Mouse (Mus musculus) ES-Bruce4 (cell line): ENCODE data around the gene Copz1. TPM values are rescaled to one million over a fixed set of nuclear protein-coding genes. Genes with fewer than 3 reads are reported as not detected.
A peak's percentile ranks its signal among the peaks of the same experiment; 100 is the strongest.

Experiments used
- H3K27ac ChIP-seq: 2 replicates; pipeline ENCODE4 v1.5.1; 2012; ENCODE audit warnings: low read length, inconsistent platforms; ENCODE audit not compliant: insufficient read depth
- H3K27me3 ChIP-seq: 2 replicates; pipeline ENCODE4 v1.6.1; 2012; ENCODE audit warnings: mild to moderate bottlenecking, low read length, inconsistent platforms; ENCODE audit not compliant: control insufficient read depth, poor library complexity, insufficient read depth, severe bottlenecking
- H3K36me3 ChIP-seq: 2 replicates; pipeline ENCODE4 v1.6.1; 2012; ENCODE audit warnings: inconsistent platforms, mild to moderate bottlenecking, low read length, moderate library complexity; ENCODE audit not compliant: control insufficient read depth, poor library complexity, insufficient read depth, severe bottlenecking
- H3K4me1 ChIP-seq: one replicate; pipeline ENCODE4 v1.8.1; 2011; ENCODE audit warnings: low read length; ENCODE audit not compliant: control insufficient read depth, insufficient read depth
- H3K4me3 ChIP-seq: 2 replicates; pipeline ENCODE4 v1.5.1; 2011; ENCODE audit warnings: low read depth, mild to moderate bottlenecking, low read length
- H3K9ac ChIP-seq: 2 replicates; pipeline ENCODE4 v1.6.1; 2012; ENCODE audit warnings: low read depth, mild to moderate bottlenecking, inconsistent platforms; ENCODE audit not compliant: poor library complexity, severe bottlenecking
- H3K9me3 ChIP-seq: replicated peaks from 2 replicates; pipeline ENCODE4 v1.6.1; 2012; ENCODE audit warnings: mild to moderate bottlenecking, low read length, inconsistent platforms; ENCODE audit not compliant: control insufficient read depth, poor library complexity, insufficient read depth, severe bottlenecking
- CTCF ChIP-seq: IDR thresholded peaks from one replicate; pipeline ENCODE4 v1.8.1; 2011; ENCODE audit warnings: low read depth, low read length
- EP300 ChIP-seq: IDR thresholded peaks from 2 replicates; pipeline ENCODE4 v1.6.1; 2011; ENCODE audit warnings: low read depth, low read length; ENCODE audit not compliant: insufficient read depth
- POLR2A ChIP-seq: IDR thresholded peaks from one replicate; pipeline ENCODE4 v1.8.1; 2011; ENCODE audit warnings: low read length; ENCODE audit not compliant: insufficient read depth
- polyA plus RNA-seq: library from polyadenylated mRNA; stranded (reverse); fragments of >200 nt; gene quantifications from 2 replicates; pipeline ENCODE4 v1.2.4, GENCODE M21; 2011; ENCODE audit warnings: low read depth; ENCODE audit not compliant: missing spikeins, insufficient read depth, insufficient read length

Copz1 gene
- polyA plus RNA-seq, 1 experiment: 140 TPM

- H3K4me3 ChIP-seq: peak overlapping the region; percentile 82
- H3K36me3 ChIP-seq: peaks cover 5% of the 10 kb centered on the region
- H3K9ac ChIP-seq: peak overlapping the region; percentile 90
- no peaks in the 10 kb centered on the region for H3K27me3 ChIP-seq
- H3K27ac ChIP-seq: no peak overlapping the region
- no peak for TF ChIP-seq CTCF
- TF ChIP-seq EP300: no peak
- no peak for TF ChIP-seq POLR2A
- H3K4me1 ChIP-seq: peaks cover 7% of the 10 kb centered on the region
- H3K9me3 ChIP-seq: no peaks in the 10 kb centered on the region
Measured at GRCm38 (mm10) chr15:103322396-103322795, 49.9 kb downstream of the Copz1 start.

- Histone ChIP-seq H3K9me3 (no peaks in the 10 kb centered on the region), H3K27ac (no peak overlapping the region), H3K4me3 (peak overlapping the region; percentile 82), H3K27me3 (no peaks in the 10 kb centered on the region), H3K4me1 (peaks cover 7% of the 10 kb centered on the region), H3K9ac (peak overlapping the region; percentile 90), H3K36me3 (peaks cover 3% of the 10 kb centered on the region)
- TF ChIP-seq CTCF (no peak), EP300 (no peak), POLR2A (no peak)
Measured at GRCm38 (mm10) chr15:103323070-103323454, 50.5 kb downstream of the Copz1 start.

DNA sequence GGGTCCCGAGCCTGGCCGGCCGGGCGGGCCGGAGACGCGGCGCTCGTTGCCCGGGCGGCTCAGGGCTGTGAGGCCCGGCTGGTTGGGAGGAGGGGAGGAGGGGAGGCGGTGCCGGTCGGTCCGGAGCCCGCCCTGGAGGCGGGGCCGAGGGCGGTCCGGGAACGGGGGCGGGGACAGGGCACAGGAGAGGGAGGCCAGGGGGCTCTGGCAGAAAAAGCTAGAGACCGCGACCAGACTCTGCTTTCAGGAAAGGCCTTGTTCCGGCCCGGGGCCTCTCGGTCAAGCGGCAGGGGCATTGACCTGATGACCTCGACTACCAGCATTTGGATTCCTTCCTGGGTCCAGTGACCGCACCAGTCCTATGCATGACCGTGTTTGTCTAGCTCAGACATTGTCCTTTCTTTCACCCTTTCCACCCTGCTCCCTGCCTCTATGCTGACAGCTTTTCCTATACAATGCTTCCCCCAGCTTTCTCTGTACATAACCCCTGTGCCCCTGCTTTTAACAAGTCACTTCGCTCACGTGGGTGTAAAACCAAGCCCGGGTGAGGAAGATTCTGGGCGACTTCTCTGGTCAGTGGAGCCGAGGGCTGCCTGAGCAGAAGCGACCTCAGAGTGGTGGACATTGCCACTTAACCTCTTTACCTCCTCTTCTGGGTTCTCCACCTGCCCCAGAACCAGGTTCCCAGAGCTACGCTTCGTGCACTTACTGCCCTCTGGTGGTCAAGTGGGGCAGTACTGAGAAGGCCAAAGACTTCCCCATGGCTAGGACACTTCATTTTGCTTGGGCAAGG is 51.1 kb downstream of the Copz1 start:
- peak overlapping the region; percentile 90 for H3K9ac ChIP-seq
- peaks cover 3% of the 10 kb centered on the region for H3K36me3 ChIP-seq
- H3K4me3 ChIP-seq: peak overlapping the region; percentile 82
- no peak for TF ChIP-seq POLR2A
- TF ChIP-seq CTCF: peak; percentile 97
- TF ChIP-seq EP300: no peak
- H3K27me3 ChIP-seq: no peaks in the 10 kb centered on the region
- peak overlapping the region; percentile 23; the same call in 1 of the 2 replicates for H3K27ac ChIP-seq
- H3K9me3 ChIP-seq: no peaks in the 10 kb centered on the region
- peaks cover 7% of the 10 kb centered on the region for H3K4me1 ChIP-seq

- Histone ChIP-seq H3K9me3 (no peaks in the 10 kb centered on the region), H3K9ac (no peak overlapping the region), H3K27ac (no peak overlapping the region), H3K36me3 (peaks cover 4% of the 10 kb centered on the region; the same call in 1 of the 2 replicates), H3K27me3 (no peaks in the 10 kb centered on the region), H3K4me3 (no peak overlapping the region), H3K4me1 (peaks cover 4% of the 10 kb centered on the region)
- no peak for TF ChIP-seq POLR2A
- TF ChIP-seq CTCF: no peak
- TF ChIP-seq EP300: no peak
Measured at GRCm38 (mm10) chr15:103333081-103333615, 60.6 kb downstream of the Copz1 start.

GRCm38 (mm10) chr15:103333738-103334137 is 61.2 kb downstream of the Copz1 start:
- peaks cover 6% of the 10 kb centered on the region for H3K4me1 ChIP-seq
- TF ChIP-seq CTCF: no peak
- H3K27me3 ChIP-seq: no peaks in the 10 kb centered on the region
- H3K36me3 ChIP-seq: peaks cover 4% of the 10 kb centered on the region; the same call in 1 of the 2 replicates
- H3K4me3 ChIP-seq: no peak overlapping the region
- H3K9ac ChIP-seq: no peak overlapping the region
- H3K9me3 ChIP-seq: no peaks in the 10 kb centered on the region
- no peak overlapping the region for H3K27ac ChIP-seq

- peaks cover 4% of the 10 kb centered on the region; the same call in 1 of the 2 replicates for H3K36me3 ChIP-seq
- TF ChIP-seq EP300 (no peak), CTCF (no peak), POLR2A (no peak)
- no peak overlapping the region for H3K9ac ChIP-seq
- no peaks in the 10 kb centered on the region for H3K27me3 ChIP-seq
- H3K4me1 ChIP-seq: peaks cover 6% of the 10 kb centered on the region
- no peak overlapping the region for H3K4me3 ChIP-seq
- H3K9me3 ChIP-seq: no peaks in the 10 kb centered on the region
- no peak overlapping the region for H3K27ac ChIP-seq
Measured at GRCm38 (mm10) chr15:103334194-103334593, 61.7 kb downstream of the Copz1 start.
